Mouse (Mus musculus): ENCODE measurements at regions not wholly inside any gene's neighbourhood (a gene's known extent, or its start where the extent isn't known, plus 50 kb on each side); places are given as distances from the start of the nearest gene placed in this dataset.

DNA sequence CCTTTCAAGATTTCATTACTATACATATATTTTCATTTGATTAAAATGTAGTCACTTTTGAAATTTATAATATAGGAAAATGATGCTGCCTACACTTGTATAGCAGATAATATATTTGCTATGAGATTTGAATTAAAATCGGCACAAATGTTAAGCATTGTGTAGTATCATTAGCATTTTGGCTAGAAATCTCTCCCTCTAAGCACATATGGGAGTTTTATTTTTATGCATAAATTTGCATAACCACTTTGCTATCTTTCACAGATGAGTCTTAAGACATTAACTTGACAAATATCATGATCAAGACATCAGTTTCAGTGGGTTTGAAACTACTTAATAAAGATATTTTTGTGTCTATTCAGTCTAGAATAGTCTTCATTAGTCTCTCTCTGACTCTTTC is 80.4 kb upstream of the Naf1 start:
- no peak overlapping the region for H3K4me2 ChIP-seq (replicated peaks; ENCODE audit: low read depth, low read length)
- no peak overlapping the region for H3K4me3 ChIP-seq (ENCODE audit: low read length)
- no peaks in the 10 kb centered on the region for H3K4me1 ChIP-seq (ENCODE audit: insufficient read depth, low read length)
- no peaks in the 10 kb centered on the region for H3K9me3 ChIP-seq (ENCODE audit: low read length)
- H3K9ac ChIP-seq (replicated peaks; ENCODE audit: low read length) = no peak overlapping the region
- ATAC-seq (ENCODE audit: low FRiP score, low TSS enrichment) = no peak
- H3K36me3 ChIP-seq (ENCODE audit: insufficient read depth, low read length) = no peaks in the 10 kb centered on the region
- H3K27ac ChIP-seq (ENCODE audit: low read length) = no peak overlapping the region
- no peaks in the 10 kb centered on the region for H3K27me3 ChIP-seq (ENCODE audit: insufficient read depth, low read length)
- 93% methylated on average over 1 of the region's 1 CpGs for WGBS

DNA sequence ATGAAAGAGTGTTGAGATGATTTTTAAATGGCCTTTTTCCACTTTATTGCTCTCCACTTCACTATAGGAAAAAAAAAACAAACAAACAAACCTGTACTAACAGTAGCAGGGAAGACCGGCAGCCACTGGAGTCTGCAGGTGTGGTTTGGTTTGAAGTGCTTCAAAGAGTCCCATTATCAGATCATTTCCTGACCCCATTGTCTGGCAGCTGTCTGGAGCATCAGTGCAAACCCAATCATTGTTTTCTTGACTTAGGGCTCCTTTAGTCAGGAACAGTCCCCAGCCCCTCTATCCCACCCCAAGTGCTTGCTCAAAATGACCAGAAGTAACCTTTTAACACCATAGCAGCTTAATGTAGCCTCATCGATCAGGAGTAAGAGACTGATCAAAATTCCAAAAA is 77.4 kb upstream of the Naf1 start:
- no peak for ATAC-seq (ENCODE audit: low FRiP score, low TSS enrichment)
- H3K4me1 ChIP-seq (ENCODE audit: insufficient read depth, low read length) = no peaks in the 10 kb centered on the region
- H3K36me3 ChIP-seq (ENCODE audit: insufficient read depth, low read length) = no peaks in the 10 kb centered on the region
- 61% methylated on average over 2 of the region's 2 CpGs for WGBS
- no peak overlapping the region for H3K4me2 ChIP-seq (replicated peaks; ENCODE audit: low read depth, low read length)
- no peak overlapping the region for H3K27ac ChIP-seq (ENCODE audit: low read length)
- no peak overlapping the region for H3K4me3 ChIP-seq (ENCODE audit: low read length)
- no peak overlapping the region for H3K9ac ChIP-seq (replicated peaks; ENCODE audit: low read length)
- no peaks in the 10 kb centered on the region for H3K27me3 ChIP-seq (ENCODE audit: insufficient read depth, low read length)
- H3K9me3 ChIP-seq (ENCODE audit: low read length) = no peaks in the 10 kb centered on the region

DNA sequence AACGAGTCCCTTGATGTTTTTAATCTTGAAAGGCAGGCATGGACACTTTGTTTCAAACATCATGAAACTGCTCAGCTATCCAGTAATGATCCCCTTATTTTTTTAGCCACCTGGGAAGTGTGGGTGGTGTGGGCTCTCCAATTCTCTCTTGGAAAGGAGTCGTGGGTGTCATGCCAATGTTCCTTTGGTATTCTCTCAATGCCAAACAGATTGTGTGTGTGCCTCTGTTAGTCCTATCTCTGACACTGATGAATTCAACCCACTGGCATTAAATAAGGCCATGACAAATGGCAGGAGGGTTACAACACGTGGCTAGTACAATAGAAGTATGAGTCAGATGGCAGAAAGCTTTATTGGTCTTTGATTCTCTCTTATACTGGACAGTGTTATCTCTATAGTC is 74.0 kb upstream of the Naf1 start:
- no peaks in the 10 kb centered on the region for H3K27me3 ChIP-seq (ENCODE audit: insufficient read depth, low read length)
- H3K4me2 ChIP-seq (replicated peaks; ENCODE audit: low read depth, low read length) = no peak overlapping the region
- no peaks in the 10 kb centered on the region for H3K4me1 ChIP-seq (ENCODE audit: insufficient read depth, low read length)
- H3K9me3 ChIP-seq (ENCODE audit: low read length) = no peaks in the 10 kb centered on the region
- 57% methylated on average over 3 of the region's 3 CpGs for WGBS
- no peaks in the 10 kb centered on the region for H3K36me3 ChIP-seq (ENCODE audit: insufficient read depth, low read length)
- no peak overlapping the region for H3K9ac ChIP-seq (replicated peaks; ENCODE audit: low read length)
- no peak for ATAC-seq (ENCODE audit: low FRiP score, low TSS enrichment)
- H3K4me3 ChIP-seq (ENCODE audit: low read length) = no peak overlapping the region
- no peak overlapping the region for H3K27ac ChIP-seq (ENCODE audit: low read length)

Measured in kidney, embryonic 16.5 days (tissue).